Mouse (Mus musculus) lung, postnatal 14 days (tissue): Measurements from ENCODE around the gene Apobec2.
"Not testable (repeated sequence)": the region's sequence is repeated elsewhere in the genome, so short reads cannot be mapped to it uniquely, and the experiment has no call there.

ENCODE experiments used
- DNase-seq: peaks from one replicate; pipeline ENCODE4 v3.0.0; 2021

The Apobec2 gene

GRCm38 (mm10) chr17:48432158-48432980 lies at the start of gene Apobec2:
Apobec2 (minus strand) TSS chr17:48432930.
- peak; percentile 12 for DNase-seq

DNA sequence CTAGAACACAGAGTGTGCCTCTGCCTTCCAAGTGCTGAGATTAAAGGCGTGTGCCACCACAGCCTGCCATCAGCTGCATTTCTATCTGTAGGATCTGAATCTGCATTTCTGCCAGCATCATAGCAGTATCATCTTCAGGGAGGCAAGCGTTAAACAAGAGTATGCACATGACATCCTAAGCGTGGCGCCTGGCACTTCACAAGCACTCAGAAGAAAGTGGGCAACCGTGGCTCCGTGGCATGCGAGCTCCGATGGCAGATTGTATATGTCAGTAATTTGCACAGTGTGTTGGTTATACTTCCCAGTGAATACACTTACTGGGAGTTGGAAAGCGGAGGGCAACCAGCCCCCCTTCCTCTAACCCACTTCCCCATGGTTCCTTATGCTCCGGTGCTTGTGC lies 47.2 kb upstream of the Apobec2 start:
- DNase-seq, result no peak

DNA sequence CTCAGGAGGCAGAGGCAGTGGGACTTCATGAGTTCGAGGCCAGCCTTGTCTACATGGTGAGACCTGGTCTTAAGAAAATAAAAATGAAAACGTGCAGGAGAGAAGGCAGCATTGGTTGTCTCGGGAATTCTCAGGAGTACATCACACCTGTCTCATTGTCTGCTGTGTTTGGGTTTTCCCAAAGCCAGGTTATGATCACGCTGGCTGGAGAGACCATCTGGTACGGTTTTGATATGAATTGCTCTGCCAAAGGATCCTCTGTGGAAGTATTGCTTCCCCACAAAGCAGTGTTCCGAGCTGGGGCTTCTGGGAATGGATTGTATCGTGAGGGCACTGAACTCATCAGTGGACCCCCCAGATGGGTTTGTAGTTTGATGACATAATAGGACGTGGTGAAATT lies 42.7 kb upstream of the Apobec2 start:
- DNase-seq, result no peak

GRCm38 (mm10) chr17:48474282-48474681 lies 41.6 kb upstream of the Apobec2 start:
- not testable (repeated sequence) for DNase-seq

GRCm38 (mm10) chr17:48467395-48468231 lies 34.9 kb upstream of the Apobec2 start:
- DNase-seq, result peak; percentile 89

- peak; percentile 5 for DNase-seq
These were observed 34.2 kb upstream of the Apobec2 start for GRCm38 (mm10) chr17:48466769-48467394.

- no peak for DNase-seq
These were observed 30.7 kb upstream of the Apobec2 start for GRCm38 (mm10) chr17:48463391-48463790.

GRCm38 (mm10) chr17:48462096-48462495 lies 29.4 kb upstream of the Apobec2 start:
- no peak for DNase-seq

DNA sequence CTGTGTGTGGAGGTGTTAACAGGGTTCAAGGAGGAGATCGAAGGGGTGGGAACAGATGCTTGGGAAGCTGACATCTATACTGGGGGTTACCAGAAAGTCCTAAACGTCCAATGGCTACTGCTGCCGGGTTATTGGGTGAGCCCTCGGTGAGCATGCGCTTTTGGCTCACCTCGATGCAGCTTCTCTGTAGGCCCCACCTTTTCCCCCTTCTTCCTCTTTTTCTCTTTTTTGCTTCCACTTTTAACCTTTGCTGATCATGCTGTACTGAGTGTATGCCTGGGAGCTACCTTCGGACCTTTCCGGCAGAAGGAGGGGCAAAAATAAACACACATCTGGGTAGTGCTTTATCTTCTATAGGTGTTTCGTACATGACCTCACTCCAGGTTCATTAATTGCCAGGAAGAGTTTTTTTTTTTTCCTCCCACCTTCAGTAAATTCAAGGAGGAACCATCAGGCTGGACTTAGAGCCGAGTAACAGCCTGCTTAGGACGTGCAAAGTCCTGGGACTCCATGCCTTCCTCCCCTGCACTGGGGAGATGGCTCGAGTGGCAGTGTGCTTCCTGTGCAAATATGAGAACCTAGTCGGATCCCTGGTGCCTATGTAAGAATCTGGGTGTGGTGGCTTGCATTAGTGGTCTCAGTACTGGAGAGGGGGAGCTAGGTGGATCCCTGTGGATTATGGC lies 25.4 kb upstream of the Apobec2 start:
- DNase-seq, result no peak

- no peak for DNase-seq
These were observed 23.2 kb upstream of the Apobec2 start for GRCm38 (mm10) chr17:48455955-48456354.

GRCm38 (mm10) chr17:48454688-48455087 lies 22.0 kb upstream of the Apobec2 start, which contains the start of gene Unc5cl:
Unc5cl (plus strand) TSS chr17:48454901.
- DNase-seq, result no peak

DNA sequence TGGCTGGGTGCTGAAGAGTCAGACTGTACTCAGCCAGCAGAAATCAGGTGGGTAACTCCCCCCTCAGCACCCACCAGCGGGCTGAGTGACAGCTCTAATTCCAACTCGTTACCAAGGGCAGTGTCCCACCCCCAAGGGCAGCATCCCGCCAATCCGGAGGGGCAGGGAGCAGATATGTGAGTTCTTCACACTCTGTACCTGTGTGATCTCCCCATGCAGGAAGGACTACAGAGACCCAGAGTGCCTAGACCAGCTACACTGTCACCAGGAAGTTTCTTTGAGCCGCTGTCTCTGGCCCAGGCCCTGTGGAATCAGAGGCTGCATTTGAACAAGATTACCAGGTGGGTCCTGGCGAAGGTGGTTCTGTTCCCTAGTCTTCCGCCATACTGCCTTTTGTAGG lies 21.5 kb upstream of the Apobec2 start:
- no peak for DNase-seq

GRCm38 (mm10) chr17:48453489-48453888 lies 20.8 kb upstream of the Apobec2 start:
- DNase-seq, result no peak

GRCm38 (mm10) chr17:48451753-48452444 lies 19.2 kb upstream of the Apobec2 start:
- no peak for DNase-seq

DNA sequence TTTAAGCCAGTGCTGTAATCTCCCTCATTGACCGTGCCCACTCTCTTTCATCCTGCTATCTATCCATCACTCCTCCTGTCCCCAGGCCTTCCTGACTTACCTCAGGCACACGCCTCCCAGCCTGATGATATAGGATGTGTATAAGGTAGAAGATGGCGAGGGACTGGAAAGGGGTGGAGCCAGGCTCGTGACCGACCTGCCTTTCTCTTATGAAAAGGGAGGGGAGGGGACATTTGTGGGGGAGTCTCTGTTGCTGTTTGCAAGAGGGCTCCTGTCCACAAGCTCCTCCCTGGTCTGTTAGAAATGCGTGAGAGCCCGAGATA lies 18.6 kb upstream of the Apobec2 start, which contains the start of gene Tspo2:
Tspo2 (minus strand) TSS at position 170 of the 323 bp plus-strand sequence.
- no peak for DNase-seq

DNA sequence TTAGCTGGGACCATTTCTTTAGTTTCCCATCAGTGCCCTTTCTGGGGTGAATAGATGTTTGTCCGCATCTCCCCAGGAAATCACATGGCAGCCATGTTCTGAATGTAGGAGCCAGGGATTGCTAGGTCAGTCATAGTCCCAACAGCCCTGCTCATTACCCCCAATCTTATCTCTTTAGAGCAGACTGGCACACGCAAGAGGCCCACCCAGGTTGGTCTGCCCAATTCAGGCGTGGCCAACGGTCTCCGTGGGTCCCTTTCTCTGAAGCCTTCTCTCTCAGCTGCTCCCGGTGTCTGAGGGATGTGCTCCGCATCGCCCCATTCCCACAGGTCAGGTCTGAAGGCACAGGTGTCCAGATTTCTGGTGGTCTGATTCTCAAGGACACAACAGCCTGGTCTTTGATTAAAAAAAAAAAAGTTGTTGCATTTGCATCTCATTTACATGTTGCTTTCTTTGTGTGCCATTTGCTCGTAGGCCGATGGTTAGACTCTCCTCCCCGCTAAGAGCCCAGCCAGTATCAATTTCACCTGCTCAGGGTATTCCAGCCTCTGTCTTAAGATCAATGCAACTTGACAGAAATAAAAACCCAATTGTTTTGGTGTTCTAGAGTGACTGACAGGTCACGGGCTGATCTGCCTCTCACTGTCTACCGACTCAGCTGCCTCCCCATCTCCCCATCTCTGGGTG lies 18.1 kb upstream of the Apobec2 start:
- DNase-seq, result no peak

DNA sequence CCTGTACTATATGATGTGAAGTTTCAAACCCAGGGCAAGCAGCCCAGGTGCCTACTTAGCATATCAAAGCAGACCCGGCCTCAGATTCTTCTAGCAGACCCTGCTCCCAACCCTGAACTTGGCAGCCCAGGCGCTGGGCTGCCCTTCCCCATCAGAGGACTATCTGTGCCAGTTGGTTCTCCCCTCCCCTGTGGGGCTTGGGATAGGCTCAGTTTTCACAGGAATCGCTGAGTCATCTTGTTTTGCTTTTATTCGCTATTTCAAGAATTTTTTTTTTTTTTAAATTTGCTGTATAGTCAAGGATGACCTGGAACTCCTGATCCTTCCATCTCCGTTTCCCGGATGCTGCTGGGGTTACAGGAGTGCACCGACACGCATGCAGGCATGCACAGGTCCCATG lies 14.9 kb upstream of the Apobec2 start:
- no peak for DNase-seq

DNA sequence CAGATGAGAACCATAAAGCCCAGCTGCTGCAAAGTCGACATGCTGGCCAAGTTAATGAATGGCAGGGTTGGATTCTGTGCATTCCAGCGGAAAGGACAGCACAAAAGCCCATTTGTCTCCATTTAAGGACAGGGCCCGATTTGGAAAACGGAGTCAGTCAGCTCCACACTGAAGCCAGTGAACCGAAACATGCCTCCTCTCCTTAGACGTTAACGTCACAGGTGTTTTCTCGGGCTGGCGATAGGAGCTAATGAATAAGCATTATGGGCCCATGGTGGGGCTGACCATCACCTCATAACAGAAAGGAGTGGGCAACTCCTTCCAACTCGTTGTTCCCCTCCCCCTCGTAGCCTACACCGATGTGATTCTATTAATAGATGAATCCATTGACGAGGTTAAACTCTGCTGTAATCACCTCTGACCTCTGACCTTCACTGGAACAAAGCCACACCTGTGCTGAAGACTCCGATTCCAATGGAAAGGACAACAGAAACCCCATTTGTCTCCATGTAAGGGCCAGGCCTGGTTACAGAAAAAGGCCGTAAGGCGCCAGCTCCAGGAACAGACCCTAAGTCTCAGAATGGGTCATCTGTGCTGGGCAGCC lies 10.9 kb upstream of the Apobec2 start:
- DNase-seq, result no peak

- no peak for DNase-seq
These were observed 10.2 kb upstream of the Apobec2 start for GRCm38 (mm10) chr17:48442745-48443457.

DNA sequence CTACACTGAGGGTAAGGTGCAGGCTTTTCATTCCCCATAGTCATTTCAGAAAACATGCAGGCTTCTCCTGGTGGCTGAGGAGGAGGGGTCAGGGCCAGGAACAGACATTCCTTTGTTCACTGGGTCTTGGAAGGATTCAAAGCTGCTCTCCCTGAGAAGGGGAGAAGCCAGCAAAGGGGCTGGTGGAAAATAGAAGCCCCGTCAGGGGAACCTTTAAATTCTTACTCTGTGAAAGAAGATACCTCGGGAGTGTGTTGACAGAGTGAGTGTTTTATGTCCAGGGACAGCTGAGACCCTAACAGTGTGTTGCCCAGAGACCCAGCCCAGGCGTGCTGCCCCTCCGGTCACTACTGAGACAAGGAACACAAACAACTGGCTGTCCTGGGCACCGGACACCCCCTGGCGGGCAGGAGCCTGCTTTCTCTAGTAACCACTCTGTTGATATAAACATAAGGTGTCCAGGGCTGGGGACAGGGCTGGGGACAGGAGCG lies 4.7 kb upstream of the Apobec2 start:
- peak; percentile 17 for DNase-seq
